Mouse (Mus musculus): Measurements from ENCODE around the gene Dync2li1.

DNA sequence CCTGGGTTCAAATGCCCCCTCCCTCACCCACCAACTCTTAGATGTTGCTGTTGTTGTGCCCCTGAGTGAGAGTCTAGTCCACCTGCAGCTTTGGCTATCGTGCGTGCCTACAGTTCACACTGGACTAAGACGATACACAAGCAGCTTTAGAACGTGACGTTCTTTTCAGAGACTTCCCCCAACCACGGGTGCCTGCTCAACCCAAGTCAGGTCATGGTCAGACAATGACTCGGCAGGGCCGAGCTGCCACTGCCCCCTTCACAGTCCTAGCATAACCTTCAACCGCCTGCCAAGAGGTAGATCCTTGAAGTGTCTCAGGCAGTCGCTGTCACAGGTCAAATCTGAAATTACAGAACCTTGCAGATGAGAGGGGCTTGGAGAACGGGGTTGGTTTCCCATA is 62.5 kb downstream of the Dync2li1 start:
- TF ChIP-seq EP300 (IDR thresholded peaks at IDR 0.05; ENCODE audit: insufficient read depth, low read depth, low read length) (no peak), CTCF (IDR thresholded peaks at IDR 0.05) (no peak), POLR2A (IDR thresholded peaks at IDR 0.05; ENCODE audit: insufficient read depth, low read depth, low read length) (no peak)

Measured in heart, adult 2 months (tissue).